Mouse (Mus musculus) R1 (cell line): ENCODE measurements around the gene Mapk1ip1.
A peak's percentile ranks its signal among the peaks of the same experiment; 100 is the strongest.

ENCODE experiments used
- DNase-seq: peaks from one replicate; pipeline ENCODE4 v3.0.0-alpha.2; 2018; ENCODE audit warnings: low read depth, low spot score

Mapk1ip1 gene

DNA sequence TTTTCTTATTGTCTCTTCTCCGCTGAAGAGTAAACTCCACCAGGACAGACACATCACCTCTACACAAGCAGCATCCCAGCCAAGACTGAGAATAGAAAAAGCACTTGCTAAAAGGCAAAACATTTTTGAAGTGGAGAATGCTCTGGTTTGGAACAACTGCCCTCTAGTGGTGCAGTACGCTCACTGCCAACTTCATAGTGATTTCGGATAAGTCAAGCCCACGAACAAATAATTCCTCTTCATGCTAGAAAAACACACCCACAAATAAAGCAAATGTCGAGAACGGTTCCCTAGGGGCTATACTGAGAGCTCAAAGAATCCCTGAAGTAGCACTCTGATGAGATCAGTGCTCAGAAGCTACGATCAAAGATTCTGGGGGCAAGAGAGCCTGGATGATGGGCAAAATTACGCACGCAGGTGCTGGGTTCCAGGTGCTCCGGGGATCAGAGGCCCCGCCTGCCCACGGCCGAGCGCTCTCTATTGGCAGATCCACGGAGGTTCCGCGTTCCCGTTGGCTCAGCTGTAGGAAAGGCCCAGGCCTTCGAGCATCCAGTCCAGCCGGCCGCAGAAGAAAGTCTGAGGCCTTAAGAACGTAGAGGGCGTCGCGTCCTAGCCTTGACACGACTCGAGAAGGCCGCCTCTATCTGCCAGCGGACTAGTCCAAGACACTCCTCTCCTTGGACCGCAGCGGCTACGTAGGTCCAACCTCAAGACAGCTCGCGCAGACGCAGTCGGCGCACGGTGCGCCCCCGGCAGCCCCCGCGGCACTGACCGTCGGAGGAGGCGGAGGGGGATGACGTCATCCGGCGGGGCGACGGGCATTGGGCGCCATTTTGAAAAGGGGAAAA, at the start of gene Mapk1ip1, which contains the start of gene Ppp2r2d:
Mapk1ip1 (minus strand) TSS at position 730 of the 848 bp plus-strand sequence.
Ppp2r2d (plus strand) TSS at position 536 of the 848 bp plus-strand sequence.
- peak; percentile 95 for DNase-seq

DNA sequence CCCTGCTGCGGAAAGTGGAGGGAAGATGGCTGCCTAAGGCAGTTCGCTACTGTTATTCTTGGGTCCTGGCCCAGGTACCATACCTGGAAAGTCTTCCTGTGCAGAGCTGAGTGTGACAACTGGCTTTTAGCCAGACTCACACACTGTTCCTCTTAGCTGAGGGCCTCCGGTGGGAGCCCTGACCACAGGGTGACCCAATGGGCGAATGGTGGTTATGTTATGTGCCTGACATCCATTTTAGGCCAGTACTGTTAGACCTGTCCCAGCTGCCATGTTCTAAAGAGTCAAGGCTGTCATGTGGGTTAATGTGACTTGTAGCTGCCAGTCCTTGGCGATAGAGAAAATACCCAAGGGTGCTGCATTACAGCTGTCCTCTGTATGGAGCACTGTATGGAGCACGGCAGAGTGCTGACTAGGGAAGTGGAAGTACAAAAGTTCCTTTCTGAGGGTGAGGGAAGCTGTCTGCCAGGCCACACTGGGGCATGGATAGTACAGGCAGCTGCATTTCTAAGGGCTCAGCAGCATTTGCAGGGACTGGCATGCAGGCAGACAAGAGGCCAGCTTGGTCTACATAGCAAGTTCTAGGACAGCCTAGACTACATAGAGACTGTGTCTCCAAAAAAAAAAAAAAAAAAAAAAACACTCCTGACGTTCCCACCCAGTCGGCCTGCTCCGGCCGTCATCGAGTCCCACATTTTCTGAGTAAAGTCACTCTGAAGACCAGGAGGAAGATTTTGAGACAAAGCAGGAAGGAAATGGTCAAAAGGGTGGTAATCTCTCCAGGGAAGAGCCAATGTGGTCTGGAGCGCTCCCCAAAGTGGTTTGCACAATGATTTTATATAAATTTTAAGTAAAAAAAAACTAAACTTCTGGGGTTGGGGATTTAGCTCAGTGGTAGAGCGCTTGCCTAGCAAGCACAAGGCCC, 39.6 kb upstream of the Mapk1ip1 start:
- DNase-seq: no peak

DNA sequence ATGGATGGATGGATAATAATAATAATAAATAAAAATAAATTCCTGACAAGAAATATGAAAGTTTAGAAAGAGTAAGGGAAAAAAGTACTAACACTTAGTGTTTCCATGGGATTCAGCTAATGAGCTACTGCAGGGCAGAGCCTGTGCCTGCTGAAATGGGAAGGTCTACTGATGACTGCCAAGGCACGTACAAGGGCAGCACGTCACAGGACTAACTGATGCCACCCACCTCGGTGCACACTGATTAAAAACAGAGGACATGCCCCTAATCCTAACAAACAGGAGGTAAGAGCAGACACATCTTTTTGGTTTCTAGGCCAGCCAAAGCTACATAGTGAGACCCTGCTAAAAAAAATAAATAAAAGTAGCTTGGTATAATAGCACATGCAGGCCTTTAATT, 37.7 kb upstream of the Mapk1ip1 start:
- no peak for DNase-seq

DNA sequence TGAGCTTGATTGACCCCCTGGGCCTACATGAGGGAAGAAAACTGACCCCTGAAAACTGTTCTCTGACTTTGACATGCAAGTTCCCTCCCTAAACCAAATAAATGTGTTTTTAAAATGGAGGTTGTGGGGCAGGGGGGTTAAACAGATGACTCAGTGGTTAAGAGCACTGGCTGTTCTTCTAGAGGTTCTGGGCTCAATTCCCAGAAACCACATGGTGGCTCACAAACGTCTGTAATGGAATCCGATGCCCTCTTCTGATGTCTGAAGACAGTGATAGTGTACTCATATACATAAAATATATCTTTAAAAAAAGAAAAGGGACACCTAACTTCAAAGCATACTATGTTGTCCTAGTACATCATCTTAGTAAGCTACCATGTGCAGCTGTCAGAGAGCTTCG, 29.0 kb upstream of the Mapk1ip1 start:
- no peak for DNase-seq

DNA sequence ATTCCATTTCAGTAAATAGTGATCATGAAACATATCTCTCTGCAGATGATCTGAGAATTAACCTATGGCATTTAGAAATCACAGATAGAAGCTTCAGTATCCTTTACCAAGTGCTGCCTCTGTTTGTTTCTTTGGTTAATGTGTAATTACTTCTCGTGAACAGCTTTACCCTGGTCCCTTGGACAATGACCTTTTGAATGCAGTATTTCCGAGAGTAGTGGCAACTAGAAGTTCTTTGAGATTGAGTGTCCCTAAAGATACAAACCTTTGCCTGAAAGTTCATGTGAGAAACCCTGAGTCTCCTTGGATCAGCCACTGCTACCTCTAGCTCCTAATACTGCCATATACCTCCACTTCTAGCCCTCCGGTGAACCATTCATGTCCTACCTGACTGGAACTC, 26.9 kb upstream of the Mapk1ip1 start:
- no peak for DNase-seq

DNA sequence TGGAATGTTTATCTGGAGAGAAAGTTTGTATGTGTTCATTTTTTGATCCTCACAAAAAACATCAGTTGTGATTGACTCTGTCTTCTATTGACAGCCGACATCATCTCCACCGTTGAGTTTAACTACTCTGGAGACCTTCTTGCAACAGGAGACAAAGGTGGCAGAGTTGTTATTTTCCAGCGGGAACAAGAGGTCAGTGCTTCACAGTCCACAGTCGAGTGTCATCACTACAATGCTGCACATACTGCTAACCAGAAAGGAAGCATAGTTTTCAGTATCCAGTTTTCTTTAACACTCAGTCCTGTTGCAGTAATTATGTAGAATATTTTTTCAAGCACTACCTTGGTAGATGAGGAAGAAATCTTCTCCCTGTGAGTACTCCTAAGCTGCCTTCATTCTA, 22.2 kb upstream of the Mapk1ip1 start:
- no peak for DNase-seq

DNA sequence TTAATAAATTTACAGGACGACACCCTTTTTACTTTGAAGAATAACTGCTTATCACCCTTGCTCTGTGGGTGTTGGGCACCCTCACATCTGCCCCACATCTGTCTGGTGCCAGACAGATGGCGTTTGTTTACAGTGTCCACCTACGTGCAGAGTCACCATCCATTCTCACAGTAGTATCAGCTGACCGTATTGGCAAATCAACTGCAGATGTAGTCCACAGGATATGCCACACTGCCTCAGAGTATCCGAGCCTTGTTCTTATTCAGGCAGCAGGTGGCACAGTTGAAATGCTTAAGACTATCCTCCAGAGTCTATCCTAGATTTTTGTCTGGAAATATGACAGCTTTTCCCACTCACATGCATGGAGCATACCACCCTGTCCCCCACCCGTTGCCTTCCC, 21.2 kb upstream of the Mapk1ip1 start:
- no peak for DNase-seq

DNA sequence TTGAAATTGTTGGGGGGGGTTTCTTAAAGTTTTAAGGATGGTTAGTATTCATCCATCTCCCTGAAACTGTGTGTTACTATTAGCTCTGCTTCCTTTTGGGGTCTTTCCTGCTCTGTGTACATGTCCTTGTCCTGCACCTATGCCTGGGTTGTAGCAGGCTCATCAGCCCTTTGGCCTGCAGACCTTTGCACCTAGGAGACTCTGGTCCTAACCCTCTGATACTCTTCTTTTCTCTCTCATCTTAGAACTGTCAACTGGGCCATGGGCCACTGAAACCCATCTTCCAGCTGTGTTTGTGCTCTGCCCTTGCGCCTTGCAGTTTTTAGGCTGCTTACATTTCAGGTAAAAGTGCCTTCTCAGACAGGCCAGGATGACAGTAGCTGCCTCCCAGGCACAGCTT, 18.7 kb upstream of the Mapk1ip1 start:
- no peak for DNase-seq

DNA sequence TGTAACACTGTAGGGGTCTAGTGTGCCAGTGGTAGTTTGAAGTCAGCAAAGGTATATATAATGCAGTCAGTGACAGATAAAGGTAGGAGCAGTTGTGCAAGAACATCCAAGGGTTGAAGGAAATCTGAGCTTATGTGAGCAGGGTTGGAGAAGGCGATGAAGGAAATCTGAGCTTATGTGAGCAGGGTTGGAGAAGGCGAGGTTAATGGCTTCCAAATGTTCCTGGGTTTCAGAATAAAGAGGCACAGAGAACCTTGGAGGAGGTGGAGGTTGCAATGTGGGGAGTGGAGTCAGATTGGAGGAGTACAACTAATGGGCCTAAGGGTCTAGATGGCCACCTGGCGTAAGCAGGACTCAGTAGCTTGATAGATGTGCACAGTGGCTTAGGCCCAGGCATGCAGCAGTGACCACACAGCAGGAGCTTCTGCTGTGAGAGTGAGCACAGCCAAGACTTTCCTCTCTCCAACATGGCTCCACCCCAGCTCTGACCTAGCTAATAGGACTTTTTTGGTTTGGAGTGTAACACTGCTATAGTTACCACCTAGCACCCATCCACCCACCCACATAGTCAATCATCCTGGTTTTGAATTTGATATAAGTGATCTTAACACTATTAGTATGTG, 18.0 kb upstream of the Mapk1ip1 start:
- no peak for DNase-seq

DNA sequence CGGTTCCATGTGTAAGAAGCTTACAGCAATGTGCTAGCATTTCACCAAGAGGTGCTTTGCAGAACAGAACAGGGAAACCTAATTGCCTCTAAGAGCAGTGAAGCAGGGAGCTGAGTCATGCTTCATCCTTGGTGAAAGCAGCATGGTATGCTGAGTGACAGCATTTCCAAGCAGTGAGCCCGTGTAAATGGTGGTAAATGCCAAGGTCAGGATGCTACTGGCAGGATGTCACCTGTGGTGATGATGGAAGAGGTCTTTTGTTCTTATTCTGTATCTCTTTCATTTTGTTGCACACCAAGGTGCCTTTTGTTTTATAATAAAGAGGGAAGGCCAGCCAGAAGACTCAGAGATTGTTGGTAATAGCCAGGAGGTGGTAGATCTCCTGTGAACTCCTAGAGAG, 10.6 kb upstream of the Mapk1ip1 start:
- peak; percentile 99 for DNase-seq

DNA sequence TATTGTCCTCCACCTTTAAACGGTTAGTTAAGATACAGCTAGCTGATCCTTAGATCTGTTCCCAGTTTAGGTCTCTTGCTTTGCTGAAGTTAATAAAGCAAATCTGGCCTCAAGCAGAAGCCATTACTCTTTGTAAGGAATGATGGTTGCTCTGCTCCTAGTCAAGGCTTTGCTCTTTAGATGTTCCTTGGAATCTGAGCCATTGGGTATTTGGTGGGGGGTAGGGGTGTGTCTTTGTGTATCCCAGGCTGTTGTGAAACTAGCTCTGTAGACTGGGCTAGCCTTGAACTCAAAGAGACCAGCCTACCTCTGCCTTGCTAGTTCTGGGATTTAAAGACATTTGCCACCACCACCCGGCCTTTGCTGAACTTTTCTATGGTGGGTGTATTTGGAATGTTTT, 8.1 kb upstream of the Mapk1ip1 start:
- DNase-seq: peak; percentile 90

DNA sequence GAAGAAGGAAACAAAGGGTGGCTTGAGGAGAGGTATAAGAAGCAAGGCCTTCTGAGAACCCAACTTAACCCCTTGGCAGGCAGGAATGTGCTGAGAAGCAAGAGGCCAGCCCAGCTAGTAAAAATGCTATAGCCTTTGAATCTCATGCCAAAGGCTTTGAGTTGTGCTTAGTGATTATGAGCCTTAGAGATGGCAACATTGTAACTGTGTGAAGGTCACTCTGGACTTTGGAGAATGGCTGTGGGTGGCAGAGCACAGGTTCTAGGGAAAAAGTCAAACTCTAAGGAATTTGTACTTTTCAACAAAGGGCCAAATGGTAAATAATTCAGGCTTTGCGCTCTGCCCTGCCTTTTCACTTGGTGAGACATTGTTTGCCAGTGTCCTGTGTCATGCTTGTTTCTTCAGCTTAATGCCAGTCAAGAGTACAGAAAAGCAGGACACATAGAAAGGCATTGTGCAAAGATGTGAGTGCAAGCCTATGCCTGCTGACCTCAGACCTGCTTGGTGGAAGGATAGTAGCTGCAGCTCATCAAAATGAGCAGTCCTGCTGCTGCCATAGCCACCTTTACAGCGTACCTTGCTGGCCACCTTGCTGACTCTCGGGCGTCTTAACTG, 7.5 kb upstream of the Mapk1ip1 start:
- DNase-seq: no peak

DNA sequence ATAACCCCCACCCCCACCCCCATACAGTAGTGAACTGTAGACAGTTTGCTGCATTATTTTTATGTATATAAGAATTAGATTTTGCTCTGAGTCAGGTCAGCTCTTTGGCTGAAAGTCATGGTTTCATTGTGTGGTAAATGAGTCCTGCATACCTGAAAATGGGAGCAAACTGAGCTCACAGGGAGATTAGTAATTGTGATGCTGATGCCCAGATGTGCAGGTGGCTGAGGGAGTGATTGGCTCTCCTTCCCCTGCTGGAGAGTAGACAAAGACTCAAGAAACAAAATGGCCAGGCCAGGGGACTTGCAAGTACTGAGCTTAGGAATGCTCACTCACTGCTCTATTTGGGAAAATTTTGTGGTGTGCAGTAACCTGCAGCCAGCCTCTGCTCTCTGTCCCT, 4.0 kb upstream of the Mapk1ip1 start:
- peak; percentile 98 for DNase-seq

DNA sequence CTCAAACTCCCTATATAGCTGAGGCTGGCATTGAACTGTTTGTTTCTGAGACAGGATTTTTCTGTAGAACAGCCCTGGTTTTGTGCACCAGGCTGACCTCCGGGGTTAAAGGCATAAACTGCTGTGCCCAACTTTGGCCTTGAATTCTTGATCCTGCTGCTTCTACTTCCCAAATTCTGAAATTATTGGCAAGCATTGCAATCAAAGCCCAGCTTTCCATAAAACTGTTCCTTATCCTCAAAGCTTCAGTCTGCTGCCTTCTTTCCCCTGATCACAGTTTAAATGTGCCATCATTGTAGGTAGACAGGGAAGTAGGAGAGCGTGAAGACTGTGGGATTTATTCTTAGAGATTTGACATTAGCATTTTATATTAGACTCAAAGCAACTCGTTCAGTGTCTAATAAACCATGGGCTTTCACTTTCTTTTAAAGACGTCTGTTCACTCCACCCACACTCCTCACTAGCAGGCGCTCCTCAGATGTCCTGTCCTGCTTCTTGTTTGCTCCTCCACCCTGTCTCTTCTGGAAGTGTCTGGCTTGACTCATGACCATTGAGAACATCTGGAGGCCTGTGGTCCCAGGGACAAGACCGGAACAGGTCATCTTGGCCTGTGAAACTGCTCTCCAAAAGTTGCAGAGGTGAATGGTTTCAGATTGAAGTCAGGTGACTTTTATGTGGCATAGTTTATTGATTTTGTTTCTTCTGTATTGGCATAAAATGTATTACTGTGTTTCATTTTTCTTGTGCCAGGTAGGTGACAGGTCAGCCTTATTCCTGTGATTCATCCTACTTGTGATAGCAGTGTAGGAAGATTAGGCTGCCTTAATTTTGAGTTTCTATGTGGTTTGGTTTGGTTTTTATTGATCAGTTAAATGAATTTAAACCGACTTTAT, 2.2 kb upstream of the Mapk1ip1 start:
- DNase-seq: peak; percentile 27

DNA sequence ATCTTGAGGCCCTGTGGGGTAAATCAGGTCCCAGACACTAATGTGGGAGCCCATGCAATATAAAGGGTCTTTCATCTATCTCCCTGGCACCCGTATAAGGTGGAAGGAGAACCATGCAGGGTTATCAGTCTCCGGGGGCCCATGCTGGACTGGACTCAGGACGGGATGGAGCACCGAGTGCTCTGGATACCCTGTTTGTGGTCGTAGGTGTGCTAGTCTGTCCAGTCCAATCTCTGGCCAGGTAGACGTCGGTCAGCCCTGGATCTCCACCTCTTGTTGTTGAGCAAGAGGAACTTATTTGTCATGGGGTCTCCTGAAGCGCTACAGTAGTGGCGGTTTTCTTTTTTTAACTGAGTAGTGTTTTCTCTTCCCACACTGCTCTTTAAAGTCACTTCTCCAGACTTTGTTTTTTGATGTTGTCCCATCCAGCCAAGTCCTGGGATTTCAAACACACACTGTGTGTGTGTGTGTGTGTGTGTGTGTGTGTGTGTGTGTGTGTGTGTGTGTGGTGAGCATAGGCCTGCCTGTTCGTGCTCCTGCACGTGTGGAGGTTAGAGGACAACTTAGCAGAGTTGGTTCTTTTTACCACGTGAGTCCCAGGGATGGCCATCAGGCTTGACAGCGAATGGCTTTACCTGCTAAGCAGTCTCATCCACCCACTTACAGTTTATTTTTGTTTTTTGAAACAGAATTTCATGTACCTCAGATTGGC, 1.4 kb upstream of the Mapk1ip1 start:
- peak; percentile 40 for DNase-seq

DNA sequence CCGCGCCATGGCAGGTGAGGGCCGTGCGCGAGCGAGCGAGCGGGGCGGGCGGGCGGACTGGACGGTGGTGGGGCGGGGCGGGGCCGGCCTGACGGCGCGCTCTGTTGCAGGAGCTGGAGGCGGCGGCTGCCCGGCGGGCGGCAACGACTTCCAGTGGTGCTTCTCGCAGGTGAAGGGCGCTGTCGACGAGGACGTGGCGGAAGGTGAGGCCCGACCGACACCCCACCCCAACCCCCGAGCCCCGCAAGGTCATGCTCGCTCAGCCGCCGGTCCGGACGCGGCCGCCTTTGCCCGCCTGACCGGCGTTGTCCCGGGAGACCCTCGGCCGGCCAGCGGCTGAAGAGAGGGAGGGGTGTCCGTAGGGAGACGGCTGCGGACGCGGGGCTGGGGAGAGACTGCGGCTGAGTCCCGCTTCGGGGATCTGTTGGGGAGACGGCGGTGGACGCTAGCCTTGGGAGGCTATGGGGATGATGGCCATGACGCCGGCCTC, 474 bp upstream of the Mapk1ip1 start:
- peak; percentile 37 for DNase-seq

DNA sequence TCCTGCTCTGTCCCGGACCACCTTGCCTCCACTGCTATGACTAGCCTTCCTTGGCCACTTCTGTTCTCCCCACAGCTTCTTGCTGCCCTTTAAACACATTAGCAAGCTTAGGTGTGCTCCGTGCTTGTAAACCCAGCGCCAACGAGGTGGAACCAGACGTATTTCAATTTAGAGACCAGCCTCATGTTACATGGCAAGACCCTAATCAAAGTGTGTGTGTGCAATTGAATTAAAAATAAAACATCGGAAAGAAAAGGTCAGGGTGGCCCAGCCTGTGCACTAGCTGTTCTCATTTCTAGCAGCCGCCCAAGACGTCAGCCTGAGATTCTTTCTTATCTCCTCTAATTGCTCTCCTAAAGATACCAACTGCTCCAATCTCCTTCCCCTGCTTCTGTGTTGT, 962 bp downstream of the Mapk1ip1 start:
- no peak for DNase-seq

DNA sequence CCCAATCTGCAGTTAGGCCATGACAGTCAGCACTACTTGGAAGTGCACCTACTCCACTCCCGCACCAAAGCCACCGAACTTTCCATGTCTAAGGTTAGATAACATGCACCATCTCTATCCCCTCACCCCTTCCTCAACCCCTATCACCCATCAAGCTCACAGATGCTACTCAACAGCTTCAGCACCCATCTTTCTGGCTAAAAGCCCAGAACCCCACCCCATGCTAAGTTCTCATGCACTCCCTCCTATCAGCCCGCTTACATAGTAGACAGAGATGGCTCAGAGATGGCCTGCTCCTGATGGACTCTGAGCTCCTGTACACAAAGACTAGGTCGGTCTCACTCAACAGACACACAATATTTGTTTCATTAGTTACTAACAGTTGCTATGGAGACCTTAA, 2.7 kb downstream of the Mapk1ip1 start:
- no peak for DNase-seq

DNA sequence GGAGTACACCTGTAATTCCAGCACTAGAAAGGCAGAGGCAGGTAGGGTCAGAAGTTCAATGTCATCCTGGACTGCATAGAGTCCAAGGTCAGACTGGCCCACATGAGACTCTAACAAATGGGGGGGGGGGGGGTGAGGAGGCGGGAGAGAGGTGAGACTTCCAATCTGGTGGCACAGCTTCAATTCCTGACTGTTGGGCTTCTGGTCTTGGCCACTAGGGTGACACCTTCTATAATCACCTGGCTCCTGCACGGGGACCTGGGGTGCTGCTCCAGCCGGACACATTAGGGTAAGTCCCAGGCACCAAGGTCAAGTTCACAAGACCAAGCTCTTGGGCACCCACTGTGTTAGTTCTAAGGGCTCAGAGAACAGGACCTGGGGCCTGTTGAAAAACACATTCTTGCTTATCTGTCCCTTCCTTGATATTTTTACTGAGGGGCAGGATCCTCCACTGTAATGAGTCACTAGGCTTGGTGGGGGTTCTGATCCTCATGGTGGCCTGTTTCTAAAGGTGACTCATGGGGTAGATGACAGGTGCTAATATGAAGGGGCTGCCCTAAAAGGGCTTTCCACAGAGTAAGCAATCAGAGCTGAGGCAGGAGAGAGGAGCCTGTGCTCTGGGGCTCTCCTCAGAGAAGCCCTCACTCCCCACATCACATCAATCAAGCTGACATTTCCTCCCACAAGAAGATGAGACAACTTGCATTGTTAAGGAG, 4.5 kb downstream of the Mapk1ip1 start:
- peak; percentile 52 for DNase-seq
